Mouse (Mus musculus): Measurements from ENCODE around the gene Atp4b.

- TF ChIP-seq POLR2A (IDR thresholded peaks at IDR 0.05; ENCODE audit: borderline replicate concordance, insufficient read depth, low read length) (no peak), CTCF (IDR thresholded peaks at IDR 0.05; ENCODE audit: borderline replicate concordance, insufficient read depth, low read depth, low read length) (no peak)
Observed at GRCm38 (mm10) chr8:13433130-13433529, 36.5 kb upstream of the Atp4b start.

All from cerebellum, adult 2 months (tissue).